Mouse (Mus musculus): ENCODE results near the gene Gm17428.

DNA sequence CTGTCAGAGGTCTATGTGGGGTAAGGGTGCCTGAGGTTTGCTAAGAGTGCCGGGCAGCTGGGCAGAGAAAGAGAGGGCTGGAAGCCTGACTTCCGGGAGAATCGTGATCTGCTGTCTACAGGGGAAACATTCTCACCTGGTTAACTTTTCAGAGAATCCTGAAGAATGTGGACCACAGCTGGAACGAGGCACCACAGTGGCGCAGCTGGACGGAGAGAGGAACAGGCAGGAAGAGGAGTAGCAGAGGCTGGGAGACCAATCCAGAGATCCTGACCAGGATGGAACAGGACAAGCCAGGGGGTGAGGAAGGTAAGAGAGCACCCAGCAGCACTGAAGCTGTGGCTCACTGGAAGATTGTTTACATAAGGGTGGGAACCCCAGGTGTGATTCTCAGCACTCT is 11.1 kb upstream of the Gm17428 start:
- TF ChIP-seq POLR2A (IDR thresholded peaks at IDR 0.05; ENCODE audit: borderline replicate concordance, low read depth, low read length) (no peak), CTCF (IDR thresholded peaks at IDR 0.05; ENCODE audit: low read depth, low read length) (no peak)

Data from bone marrow macrophage, adult 2 months (primary cell).